Mouse (Mus musculus): ENCODE data around the gene Rem1. TPM values are rescaled to one million over a fixed set of nuclear protein-coding genes. Genes with fewer than 3 reads are reported as not detected.

The Rem1 gene
- polyA plus RNA-seq (2012; rRNA removed) (3.9 and 4.7 TPM in 2 replicates), polyA plus RNA-seq (2014; fragmentation: Nextera tagmentation; extraction: Ambion mirVana) (2.6 and 4.4 TPM in 2 replicates)

DNA sequence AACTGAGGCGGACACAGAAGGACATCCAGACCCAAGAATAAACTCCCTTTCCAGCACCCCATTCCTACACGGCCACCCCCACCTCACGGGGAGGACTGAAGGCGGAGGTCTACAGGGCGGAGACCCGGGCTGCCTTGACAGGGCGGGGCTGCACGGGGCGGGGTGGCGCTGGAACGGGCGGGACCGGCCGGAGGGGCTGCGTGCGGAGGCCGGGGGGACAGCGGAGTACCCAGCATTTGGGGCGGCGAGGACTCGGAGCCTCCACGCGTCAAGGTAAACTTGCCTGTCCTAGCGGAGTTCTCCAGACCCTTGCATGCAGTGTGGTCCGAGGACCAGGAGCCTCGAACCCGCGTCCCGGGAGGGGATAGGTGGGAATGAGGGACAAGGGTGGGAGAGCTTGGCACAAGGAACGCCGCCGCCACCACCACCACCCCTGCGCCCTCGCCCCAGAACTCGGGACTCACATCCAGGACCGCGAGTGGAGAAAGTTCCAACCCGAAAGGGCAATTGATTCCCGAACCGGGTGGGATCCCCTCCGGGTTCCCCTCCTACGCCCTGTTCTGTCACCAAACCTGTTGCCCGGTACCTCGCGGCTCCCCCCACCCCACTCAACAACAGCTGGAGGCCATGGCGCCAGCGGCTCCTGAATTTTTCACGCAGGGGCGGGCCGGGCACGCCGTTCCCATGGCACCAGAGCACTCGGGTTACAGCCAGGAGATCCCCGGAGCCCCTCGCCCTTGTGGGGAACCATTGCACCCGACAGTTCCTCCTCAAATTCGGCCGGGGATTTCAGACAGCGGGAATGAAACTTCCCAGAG lies at the start of gene Rem1:
Gene Rem1 (plus strand): TSS at position 178 of the 818 bp plus-strand sequence.
- no peak for TF ChIP-seq POLR2A (IDR thresholded peaks at IDR 0.05; ENCODE audit: borderline replicate concordance, extremely low read depth, insufficient read depth, insufficient read length)
- peak within 1 kb of the TSS; percentile 56 for H3K9ac ChIP-seq (ENCODE audit: low read depth, low read length, severe bottlenecking)
- peaks cover 32% of the 10 kb centered on the region for H3K27me3 ChIP-seq (ENCODE audit: control insufficient read depth, insufficient read depth, low read length)
- H3K36me3 ChIP-seq (ENCODE audit: control insufficient read depth, insufficient read depth, low read length): no peaks in the 10 kb centered on the region
- H3K9me3 ChIP-seq (ENCODE audit: control insufficient read depth, low read length): no peaks in the 10 kb centered on the region
- peak within 1 kb of the TSS; percentile 82 for H3K4me2 ChIP-seq (replicated peaks; ENCODE audit: low read depth, low read length, severe bottlenecking)
- peaks cover 8% of the 10 kb centered on the region; the same call in 1 of the 2 replicates for H3K4me1 ChIP-seq (ENCODE audit: control insufficient read depth, insufficient read depth, low read length)
- H3K4me3 ChIP-seq (replicated peaks; ENCODE audit: low read length): peak within 1 kb of the TSS; percentile 47
- DNase-seq (ENCODE audit: low spot score) (peak; percentile 26), ATAC-seq (ENCODE audit: low FRiP score, low read depth) (peak; percentile 73)
- H3K27ac ChIP-seq (replicated peaks; ENCODE audit: low read depth, low read length): no peak within 1 kb of the TSS
- WGBS: under 1% methylated on average over 53 of the region's 59 CpGs

GRCm38 (mm10) chr2:152580107-152580506 lies 46.6 kb upstream of the Rem1 start, which contains the start of gene Defb19:
TSS of gene Defb19 (minus strand) at chr2:152580312.
- H3K27me3 ChIP-seq (ENCODE audit: control insufficient read depth, insufficient read depth, low read length): no peaks in the 10 kb centered on the region
- no peak within 1 kb of the TSS for H3K27ac ChIP-seq (replicated peaks; ENCODE audit: low read depth, low read length)
- no peaks in the 10 kb centered on the region for H3K4me1 ChIP-seq (ENCODE audit: control insufficient read depth, insufficient read depth, low read length)
- DNase-seq (ENCODE audit: low spot score) (no peak), ATAC-seq (ENCODE audit: low FRiP score, low read depth) (no peak)
- no peaks in the 10 kb centered on the region for H3K9me3 ChIP-seq (ENCODE audit: control insufficient read depth, low read length)
- TF ChIP-seq POLR2A (IDR thresholded peaks at IDR 0.05; ENCODE audit: borderline replicate concordance, extremely low read depth, insufficient read depth, insufficient read length): no peak
- H3K4me3 ChIP-seq (replicated peaks; ENCODE audit: low read length): no peak within 1 kb of the TSS
- H3K4me2 ChIP-seq (replicated peaks; ENCODE audit: low read depth, low read length, severe bottlenecking): no peak within 1 kb of the TSS
- H3K9ac ChIP-seq (ENCODE audit: low read depth, low read length, severe bottlenecking): no peak within 1 kb of the TSS
- H3K36me3 ChIP-seq (ENCODE audit: control insufficient read depth, insufficient read depth, low read length): no peaks in the 10 kb centered on the region
- 73% methylated on average over 7 of the region's 7 CpGs for WGBS

- WGBS: 85% methylated on average over 11 of the region's 11 CpGs
- no peak for TF ChIP-seq POLR2A (IDR thresholded peaks at IDR 0.05; ENCODE audit: borderline replicate concordance, extremely low read depth, insufficient read depth, insufficient read length)
Measured at GRCm38 (mm10) chr2:152580612-152581011, 46.1 kb upstream of the Rem1 start.

GRCm38 (mm10) chr2:152586926-152587560 lies 39.7 kb upstream of the Rem1 start:
- Histone ChIP-seq H3K9me3 (ENCODE audit: control insufficient read depth, low read length) (no peaks in the 10 kb centered on the region), H3K27ac (replicated peaks; ENCODE audit: low read depth, low read length) (no peak overlapping the region), H3K27me3 (ENCODE audit: control insufficient read depth, insufficient read depth, low read length) (no peaks in the 10 kb centered on the region), H3K4me1 (ENCODE audit: control insufficient read depth, insufficient read depth, low read length) (no peaks in the 10 kb centered on the region), H3K4me3 (replicated peaks; ENCODE audit: low read length) (no peak overlapping the region), H3K9ac (ENCODE audit: low read depth, low read length, severe bottlenecking) (no peak overlapping the region), H3K4me2 (replicated peaks; ENCODE audit: low read depth, low read length, severe bottlenecking) (no peak overlapping the region), H3K36me3 (ENCODE audit: control insufficient read depth, insufficient read depth, low read length) (no peaks in the 10 kb centered on the region)
- WGBS: 71% methylated on average over 4 of the region's 4 CpGs
- ATAC-seq (ENCODE audit: low FRiP score, low read depth): no peak
- DNase-seq (ENCODE audit: low spot score): no peak
- no peak for TF ChIP-seq POLR2A (IDR thresholded peaks at IDR 0.05; ENCODE audit: borderline replicate concordance, extremely low read depth, insufficient read depth, insufficient read length)

More at GRCm38 (mm10) chr2:152580612-152581011, 46.1 kb upstream of the Rem1 start:
- Histone ChIP-seq H3K27ac (replicated peaks; ENCODE audit: low read depth, low read length) (no peak overlapping the region), H3K27me3 (ENCODE audit: control insufficient read depth, insufficient read depth, low read length) (no peaks in the 10 kb centered on the region), H3K9ac (ENCODE audit: low read depth, low read length, severe bottlenecking) (no peak overlapping the region), H3K9me3 (ENCODE audit: control insufficient read depth, low read length) (no peaks in the 10 kb centered on the region), H3K4me1 (ENCODE audit: control insufficient read depth, insufficient read depth, low read length) (no peaks in the 10 kb centered on the region), H3K36me3 (ENCODE audit: control insufficient read depth, insufficient read depth, low read length) (no peaks in the 10 kb centered on the region), H3K4me3 (replicated peaks; ENCODE audit: low read length) (no peak overlapping the region), H3K4me2 (replicated peaks; ENCODE audit: low read depth, low read length, severe bottlenecking) (no peak overlapping the region)
- ATAC-seq (ENCODE audit: low FRiP score, low read depth): no peak
- no peak for DNase-seq (ENCODE audit: low spot score)

DNA sequence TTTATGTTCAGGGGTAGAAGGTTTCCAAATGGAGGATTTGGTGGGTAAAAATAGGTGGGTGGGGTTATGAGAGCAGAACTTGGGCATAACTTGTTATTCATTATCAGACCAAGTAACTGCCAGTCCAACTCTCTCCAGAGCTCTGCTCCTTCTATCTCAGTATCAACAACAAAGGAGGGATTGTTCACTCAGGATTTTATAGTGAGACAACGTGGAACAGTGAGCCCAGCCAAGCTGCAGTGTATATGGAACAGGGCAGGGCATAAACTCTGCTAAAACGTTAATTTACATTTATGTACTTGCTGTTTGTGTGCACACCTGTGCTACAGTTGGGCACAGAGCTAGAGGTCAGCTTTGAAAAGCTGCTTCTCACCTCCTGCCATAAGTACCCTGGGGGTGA lies 38.3 kb upstream of the Rem1 start:
- 26% methylated on average over 2 of the region's 2 CpGs for WGBS
- no peak for ATAC-seq (ENCODE audit: low FRiP score, low read depth)

More for the DNA sequence above, 38.3 kb upstream of the Rem1 start:
- H3K4me2 ChIP-seq (replicated peaks; ENCODE audit: low read depth, low read length, severe bottlenecking): no peak overlapping the region
- no peak overlapping the region for H3K9ac ChIP-seq (ENCODE audit: low read depth, low read length, severe bottlenecking)
- H3K27me3 ChIP-seq (ENCODE audit: control insufficient read depth, insufficient read depth, low read length): no peaks in the 10 kb centered on the region
- no peak overlapping the region for H3K4me3 ChIP-seq (replicated peaks; ENCODE audit: low read length)
- no peaks in the 10 kb centered on the region for H3K4me1 ChIP-seq (ENCODE audit: control insufficient read depth, insufficient read depth, low read length)
- no peak for TF ChIP-seq POLR2A (IDR thresholded peaks at IDR 0.05; ENCODE audit: borderline replicate concordance, extremely low read depth, insufficient read depth, insufficient read length)
- no peak for DNase-seq (ENCODE audit: low spot score)
- no peaks in the 10 kb centered on the region for H3K36me3 ChIP-seq (ENCODE audit: control insufficient read depth, insufficient read depth, low read length)
- H3K9me3 ChIP-seq (ENCODE audit: control insufficient read depth, low read length): no peaks in the 10 kb centered on the region
- no peak overlapping the region for H3K27ac ChIP-seq (replicated peaks; ENCODE audit: low read depth, low read length)

Measured in limb, embryonic 14.5 days (tissue).